Mouse (Mus musculus) left cerebral cortex, adult 11 months (tissue): Measurements from ENCODE around the gene Vcl.

Source experiments
- DNase-seq: peaks from one replicate; pipeline ENCODE4 v3.0.0; 2022; ENCODE audit warnings: low spot score

The Vcl gene

DNA sequence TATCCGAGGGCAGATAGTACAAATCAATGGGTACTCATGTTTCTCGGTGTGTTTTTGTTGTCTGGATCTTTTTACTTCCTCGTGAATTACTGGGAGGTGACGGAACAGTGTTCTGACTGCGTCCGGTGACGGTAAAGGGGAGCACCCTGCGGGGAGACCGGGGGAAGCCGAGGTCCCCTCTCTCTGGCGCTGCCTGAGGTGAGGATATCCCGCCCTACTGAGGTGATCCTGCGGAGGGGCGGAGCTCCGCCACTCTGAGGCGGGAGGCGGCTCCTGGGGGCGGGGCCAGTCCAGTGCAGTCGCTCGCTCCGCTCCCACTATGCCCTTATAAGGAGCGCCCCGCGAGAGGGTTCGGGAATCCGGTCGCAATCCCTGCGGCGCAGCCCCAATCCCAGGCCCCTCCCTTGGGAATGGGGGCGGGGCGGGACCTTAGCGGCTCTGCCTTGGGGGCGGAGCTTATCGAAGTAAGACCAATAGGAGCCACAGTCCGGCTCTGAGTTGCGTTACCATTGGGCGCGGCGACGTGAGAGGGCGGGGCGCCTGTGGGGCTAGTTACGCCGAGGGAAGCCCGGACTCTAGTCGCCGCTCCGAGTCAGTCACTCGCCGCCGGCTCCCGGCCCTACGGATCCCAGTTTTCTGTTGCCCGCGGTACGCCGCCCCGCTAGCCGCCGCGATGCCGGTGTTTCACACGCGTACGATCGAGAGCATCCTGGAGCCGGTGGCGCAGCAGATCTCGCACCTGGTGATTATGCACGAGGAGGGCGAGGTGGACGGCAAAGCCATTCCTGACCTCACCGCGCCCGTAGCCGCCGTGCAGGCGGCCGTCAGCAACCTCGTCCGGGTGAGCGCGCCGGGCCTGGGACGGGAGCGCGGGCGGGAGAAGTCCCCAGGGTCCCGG, at the start of gene Vcl:
Vcl (plus strand) TSS at position 551 of the 898 bp plus-strand sequence.
- peak; percentile 97 for DNase-seq

DNA sequence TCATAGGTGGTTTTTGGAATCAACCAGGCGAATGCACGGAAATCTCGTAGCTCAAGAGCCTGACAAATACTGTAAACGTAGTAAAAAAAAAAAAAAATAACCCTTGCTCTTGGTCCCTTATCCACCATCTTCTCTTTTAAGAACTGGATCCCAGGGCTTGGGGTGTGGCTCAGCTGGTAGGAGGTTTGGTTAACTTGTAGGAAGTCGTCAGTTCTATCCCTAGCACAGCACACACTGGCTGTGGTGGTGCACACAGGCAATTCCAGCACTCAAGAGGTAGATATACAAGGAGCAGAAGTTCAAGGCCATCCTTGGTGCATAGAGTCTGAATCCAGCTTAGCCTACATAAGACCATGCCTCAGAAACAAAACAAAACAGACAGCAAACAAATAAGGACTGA, 44.5 kb upstream of the Vcl start:
- no peak for DNase-seq

DNA sequence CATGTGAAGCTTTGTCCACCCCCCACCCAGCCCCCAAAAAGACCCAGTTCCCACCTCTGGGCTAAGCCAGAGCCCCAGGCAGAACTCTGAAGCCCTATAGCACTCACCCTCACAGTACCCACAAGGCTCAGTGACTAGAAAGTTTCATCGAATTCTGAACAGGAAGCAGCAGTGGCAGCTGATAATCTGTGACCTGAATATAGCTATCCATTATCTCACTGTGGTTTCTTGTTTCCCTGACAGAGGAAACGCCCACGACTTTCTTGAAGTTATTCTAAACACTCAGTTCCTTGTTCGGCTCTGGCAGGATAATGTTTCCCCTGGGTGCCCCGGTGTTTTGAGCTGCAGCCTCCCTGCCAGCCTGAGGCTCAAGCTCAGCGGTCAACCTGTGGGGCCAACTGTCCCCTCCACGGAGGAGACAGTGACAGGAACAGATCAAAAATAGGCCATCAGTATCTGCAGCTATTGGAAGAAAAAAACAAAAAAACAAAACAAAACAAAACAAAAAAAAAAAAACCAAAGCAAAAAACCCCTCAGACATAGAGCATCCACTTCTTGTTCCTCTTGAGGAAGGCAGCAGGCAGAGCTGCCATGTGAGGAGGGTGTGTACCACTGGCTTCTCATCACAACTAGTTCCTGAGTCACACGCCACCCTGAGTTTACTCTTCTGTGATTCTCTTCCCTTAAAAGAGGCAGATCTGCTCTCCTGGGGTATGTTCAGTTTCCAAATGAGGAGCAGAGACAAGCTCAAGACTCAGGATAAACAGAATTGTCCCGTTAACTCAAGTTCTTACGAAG, 43.9 kb upstream of the Vcl start:
- DNase-seq = peak; percentile 7

DNA sequence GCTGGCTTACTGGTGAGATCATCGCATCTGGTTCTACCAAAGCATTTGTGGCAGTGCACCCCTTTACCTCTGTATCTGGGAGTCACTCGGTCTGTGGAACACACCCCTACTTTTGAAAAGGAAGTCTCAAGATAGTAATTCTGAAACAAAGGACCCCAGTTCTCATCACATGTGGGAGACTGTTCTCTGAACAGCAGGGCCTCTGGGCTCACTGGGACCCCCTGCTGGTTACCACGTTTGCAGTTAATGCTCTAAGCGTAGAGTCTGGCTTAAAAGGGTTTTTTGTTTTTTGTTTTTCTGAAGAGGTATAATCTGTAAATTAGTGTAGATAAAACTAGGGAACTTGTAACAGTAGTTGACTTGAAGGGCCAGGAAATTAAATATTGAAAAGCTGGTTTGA, 42.9 kb upstream of the Vcl start:
- DNase-seq = no peak

DNA sequence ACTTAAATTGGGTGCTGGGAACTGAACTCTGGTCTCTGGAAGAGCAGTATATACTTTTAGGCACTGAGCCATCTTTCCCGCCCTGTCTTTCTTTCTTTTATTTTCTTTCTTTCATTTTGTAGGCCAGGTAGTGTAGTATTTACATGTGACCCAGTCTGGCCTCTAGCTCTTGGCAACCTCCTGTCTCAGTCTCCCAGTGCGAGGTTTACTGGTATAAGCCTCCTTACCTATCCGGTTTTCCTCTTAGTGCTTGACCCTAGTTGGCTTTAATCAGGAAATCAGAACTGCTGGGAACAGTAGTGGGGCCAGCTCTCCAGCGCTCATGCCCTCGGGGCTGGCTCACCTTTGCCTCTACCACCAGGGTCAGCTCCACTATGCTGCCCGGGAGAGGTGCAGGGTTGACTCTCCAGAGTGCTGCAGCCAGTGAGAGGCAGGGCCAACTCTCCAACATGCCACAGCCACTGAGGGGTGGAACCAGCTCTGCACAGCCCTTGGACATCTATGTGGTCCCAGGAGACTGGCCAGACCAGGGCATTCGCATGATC, 41.6 kb upstream of the Vcl start:
- no peak for DNase-seq

DNA sequence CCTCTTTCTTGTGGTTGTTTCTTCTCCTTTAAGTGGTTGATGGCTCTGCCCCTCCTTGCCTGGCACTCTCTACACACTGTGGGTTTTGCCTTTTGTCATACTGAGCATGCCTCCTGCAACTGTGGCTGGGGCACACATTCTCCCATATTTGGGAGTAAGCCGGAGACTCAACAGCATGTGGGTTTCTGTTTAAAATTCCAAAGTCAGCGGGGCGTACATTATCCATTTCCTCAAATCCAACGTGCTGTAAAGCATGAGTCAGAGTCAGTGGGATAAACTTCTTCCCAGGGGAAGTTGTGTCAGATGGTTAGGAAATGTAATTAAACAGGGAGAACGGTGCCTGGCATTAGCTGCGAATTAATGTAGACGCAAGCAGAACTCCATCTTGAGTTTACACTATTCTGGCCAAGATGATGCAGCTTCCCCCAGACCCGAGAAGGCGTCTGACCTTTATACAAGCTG, 37.2 kb upstream of the Vcl start:
- DNase-seq = peak; percentile 43

DNA sequence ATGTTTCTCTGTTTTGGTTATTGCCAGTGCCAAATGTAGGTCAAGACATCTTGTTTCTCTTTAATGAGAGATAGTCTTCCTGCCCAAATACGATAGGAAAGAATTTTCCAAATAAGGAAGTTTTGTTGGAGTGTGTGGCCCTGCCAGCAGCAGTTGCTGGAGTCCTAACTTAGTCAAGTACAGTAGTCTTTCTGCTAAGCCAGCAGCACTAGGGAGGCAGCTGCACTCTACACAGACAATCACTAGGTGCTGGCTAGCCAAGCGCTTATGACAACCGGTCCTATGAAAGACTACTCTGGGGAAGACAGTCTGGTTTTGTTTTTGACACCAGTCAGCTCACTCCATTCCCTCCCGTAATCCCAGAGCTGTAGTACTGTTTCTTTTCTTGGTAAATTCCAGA, 35.4 kb upstream of the Vcl start:
- DNase-seq = no peak

DNA sequence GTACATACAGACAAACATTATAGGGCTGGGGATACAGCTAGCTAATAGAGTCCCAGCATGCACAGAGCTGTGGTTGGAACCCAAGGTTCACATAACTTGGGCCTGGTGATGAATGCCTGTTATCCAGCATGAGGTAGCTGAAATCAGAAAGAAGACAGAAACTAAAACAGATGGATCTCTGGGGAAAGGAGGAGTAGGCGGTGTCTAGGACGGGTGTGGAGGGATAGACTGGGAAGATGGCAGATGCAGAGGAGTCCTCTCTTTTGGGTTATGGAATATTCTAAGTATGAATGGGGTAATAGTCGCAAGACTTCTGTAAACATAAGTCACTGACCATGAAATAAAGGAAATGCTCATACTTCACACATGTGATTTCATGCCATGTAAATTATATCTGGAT, 27.9 kb upstream of the Vcl start:
- DNase-seq = no peak

DNA sequence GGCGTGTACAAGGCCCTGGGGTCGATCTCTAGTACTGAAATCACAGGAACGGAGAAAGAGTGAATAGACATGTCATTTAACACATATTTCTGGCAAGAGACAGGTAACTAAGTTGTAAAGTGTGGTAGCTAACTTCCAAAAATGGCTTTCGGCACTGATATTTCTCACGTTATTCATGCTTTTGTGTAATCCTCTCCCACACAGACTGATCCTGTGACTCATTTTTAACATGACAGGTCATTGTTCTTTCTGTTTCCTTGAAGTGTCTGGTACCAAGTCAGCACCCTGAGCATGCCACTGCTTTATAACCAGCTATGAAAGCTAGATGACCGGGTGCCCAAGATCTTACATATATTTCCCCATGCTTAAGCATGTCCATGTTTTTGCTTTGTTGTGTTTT, 26.1 kb upstream of the Vcl start:
- DNase-seq = no peak

DNA sequence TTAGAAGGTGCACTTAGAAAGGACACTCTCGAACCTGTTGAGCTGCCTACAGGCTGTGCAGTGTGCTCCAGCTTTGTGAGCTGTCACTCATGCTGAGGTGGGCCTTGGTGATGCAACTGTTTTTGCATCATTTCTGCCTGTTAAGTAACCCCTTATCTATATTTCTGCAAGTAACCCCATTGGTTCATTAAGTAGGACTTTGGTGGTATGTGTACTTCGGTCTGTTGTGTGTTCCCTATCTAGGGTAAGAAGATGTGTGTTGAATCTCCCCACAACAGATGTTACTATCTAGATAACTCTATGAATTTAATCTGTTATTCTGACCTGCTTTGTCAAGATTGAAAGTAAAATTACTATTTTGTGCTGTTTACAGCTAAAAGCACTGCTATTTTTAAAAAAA, 17.4 kb upstream of the Vcl start:
- no peak for DNase-seq

DNA sequence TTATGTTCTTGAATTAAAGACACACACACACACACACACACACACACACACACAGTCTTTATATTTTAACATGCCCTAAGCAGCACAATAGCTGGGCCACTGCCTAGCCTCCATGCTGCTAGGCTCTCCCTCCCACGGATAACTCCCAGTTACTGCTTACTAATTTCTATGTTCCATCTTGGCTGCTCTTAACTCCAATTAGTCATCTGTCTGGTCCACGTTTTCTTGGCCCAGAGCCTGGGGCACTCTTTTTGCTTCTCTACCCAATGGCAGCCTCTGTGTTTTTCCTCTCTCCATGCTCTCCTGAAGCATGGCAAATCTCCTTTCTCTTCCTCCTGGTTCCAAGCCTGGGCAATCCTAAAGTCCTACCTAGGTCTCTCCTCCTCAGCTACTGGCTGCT, 14.8 kb upstream of the Vcl start:
- no peak for DNase-seq

DNA sequence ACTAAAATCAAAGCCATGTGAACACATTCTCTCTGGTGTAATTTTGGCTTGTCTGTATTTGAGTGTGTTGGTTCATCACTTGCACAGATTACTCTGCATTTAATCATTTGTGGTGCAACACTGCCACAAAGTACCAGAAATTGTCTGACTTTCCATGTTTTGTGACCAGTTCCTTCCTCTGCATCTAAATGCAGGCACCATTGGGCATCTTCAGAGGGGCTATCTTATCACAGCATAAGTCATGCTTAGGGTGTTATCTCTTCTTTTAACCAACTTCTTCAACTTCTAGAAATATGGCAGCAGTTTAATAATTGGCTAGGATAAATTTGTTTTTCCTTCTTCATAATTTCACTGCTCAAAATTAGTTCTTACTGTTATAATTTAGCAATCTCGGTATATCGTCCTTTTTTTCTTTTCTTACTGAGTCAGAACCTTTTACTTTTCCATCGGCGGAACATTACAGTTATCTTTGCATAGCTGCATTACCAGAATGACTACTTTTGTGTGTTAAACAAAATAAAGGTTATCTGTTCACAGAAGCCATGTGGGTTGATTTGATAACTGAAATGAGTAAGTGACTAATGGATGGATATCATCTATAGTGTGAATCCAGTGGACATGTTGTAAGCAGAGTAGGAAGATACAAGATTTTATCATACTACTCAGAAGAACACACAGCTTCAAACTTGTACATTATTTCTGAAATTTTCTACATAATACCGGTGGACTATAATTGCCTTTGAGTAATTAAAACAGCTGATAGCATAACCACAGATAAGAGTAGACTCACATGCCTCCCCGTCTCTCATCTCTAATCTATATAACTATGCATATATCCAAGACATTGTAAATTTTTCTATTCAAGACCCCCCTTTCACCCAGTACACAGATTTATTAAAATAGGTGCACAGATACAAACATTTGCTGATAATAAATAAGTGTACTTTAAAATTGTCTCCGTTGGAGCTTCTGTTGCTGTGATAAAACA, 12.3 kb upstream of the Vcl start:
- no peak for DNase-seq

DNA sequence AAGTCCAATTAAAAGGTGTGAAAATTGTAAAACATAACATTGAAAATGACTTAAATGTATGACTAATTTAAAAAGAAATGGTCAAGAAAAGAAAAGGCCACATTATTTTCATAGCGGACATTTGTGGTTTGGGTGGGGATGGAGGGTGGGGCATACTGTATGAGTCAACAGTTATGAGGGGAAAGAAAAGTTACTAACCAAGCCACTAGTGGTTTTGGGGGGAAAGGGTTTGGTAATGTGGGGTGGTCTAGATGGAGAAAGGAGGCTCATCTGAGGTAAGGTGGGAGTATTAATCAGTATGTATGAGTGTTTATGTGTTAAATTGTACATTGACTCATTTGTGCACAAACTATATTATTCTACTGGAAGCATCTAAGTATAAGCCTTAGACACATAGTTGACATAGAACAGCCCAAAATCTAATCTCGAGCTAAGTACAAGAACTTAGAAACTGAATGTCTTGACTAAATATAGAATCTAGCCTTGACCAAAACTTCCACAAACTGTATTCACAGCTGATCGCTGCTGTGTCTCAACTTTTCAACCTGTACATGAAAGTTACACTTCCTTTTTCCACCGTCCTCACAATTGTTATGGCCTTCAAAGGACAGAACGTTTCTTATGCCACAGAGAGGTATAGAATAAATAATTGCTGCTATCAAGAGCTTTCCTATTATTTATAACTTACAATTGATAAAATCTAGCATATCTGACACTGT, 5.0 kb upstream of the Vcl start:
- DNase-seq = no peak

DNA sequence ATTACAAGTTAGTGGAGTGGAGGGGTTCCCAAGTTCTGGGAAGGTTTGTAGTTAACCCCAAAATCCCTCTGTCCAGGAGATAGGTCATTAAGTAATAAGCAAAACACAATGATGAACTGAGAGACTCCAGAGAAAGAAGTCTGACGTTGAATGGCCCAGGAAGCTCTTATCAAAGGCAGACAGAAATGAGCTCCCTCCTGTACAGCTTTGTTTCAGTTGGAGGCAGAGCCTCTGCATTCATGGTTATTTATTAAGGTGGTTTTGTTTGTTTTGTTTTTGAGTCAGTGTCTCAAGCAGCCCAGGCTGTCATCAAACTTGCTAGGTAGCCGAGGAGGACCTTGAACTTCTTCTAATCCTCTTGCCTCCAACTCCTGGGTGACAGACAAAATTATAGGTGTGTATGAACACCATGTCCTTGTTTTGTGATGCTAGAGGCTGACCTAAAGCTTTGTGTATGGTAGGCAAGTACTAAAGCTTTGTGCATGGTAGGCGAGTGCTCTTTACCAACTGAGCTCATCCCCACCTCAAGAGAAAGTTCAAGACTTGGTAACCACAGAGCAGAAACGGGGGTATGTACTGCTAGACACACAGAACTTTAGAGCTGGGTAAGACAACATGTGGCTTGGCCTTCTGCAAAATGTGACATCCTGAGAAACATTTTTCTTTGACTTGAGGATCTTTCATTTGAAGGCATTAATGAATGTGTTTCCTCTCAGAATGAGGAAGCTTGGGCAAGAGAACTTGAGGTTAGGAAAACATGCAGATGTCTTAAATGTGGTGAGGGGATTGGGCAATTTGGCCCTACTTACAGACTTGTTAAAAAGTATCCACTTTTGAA, 1.5 kb upstream of the Vcl start:
- no peak for DNase-seq

DNA sequence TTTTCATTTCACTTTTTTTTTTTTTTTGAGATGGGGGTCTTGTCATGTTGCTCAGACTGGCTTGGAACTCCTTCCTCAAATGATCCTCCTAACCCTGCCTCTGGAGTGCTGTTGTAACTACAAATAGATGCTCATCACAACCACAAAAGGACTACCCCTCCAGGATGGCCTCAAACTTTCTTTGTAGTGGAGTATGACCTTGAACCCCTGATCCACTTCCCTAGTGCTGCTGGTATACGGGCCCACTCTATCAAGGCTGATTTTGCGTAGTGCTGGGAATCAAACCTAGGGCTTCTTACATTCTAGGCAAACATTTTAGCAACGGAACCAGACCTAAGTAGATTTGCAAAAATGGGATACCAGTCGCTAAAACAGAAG, 901 bp upstream of the Vcl start:
- no peak for DNase-seq

DNA sequence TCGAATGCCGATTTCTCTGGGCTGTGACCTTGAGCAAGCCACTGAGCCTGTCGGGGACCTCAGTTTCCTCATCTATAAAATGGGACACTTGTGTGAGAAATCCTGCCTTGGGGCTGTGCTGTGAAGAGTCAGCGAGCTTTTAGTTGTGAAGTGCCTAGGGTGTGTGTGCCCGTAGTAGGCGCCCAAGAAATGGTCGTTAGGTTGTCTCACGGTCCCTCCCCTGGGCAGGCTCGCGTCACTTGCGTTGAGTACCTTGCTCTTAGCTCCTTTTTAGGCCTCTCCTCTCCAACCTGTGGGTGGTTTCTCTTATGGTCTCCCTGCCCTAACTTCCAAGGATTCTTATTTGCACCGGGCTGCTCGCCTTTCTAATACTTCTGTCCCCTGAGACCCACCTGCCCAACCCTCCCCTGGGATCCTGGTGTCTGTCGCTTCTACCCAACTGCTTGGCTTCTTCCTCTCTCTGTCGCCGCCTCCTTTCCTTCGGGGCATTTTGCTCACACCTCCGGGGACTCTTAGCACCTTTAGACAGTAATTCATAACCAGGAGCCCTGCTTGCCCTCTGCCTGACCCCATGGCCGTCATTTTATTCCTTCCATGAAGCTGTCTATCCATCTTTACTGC, 726 bp downstream of the Vcl start:
- DNase-seq = no peak

DNA sequence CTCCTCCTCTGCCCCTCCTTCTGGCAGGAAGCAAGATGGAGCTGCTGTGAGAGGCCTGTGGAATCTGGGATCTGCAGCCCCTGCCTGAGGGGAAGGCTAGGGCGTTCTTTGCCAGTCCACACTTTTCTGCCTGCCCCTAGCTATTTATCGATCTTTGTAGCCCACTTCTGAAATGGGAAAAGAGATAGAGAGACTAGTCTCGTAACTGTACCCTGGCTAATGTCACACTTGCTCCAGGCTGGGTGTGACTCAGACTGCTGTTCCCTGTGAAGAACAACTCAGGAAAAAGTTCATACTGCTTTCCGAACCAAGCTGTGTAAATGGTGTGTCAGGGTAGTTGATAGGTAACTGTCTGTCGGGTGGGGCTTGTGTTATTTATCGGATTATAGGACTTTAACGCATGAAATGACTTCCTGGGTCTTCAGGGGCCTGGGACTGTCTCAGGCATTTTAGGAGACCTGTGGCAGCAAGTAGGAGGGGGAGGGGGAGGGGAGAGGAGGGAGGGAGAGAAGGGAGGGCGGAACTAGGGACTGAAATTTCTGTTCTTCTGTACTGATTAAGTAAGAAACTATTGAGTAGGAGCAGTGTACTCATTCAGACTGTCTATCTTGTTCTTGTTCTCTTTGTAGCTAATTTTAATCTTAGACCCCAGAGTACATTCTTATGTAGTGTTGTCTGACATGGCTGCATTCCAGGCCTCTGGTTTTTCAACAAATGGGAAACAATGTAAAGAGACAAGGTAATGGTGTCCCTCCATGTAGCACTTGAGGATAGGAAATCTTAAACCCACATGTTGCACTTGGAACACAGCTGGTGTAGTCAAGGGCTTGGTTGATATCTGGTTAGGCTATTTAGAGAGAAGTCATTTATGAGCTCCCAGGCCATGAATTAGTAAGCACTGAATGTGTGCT, 1.5 kb downstream of the Vcl start:
- DNase-seq = no peak

DNA sequence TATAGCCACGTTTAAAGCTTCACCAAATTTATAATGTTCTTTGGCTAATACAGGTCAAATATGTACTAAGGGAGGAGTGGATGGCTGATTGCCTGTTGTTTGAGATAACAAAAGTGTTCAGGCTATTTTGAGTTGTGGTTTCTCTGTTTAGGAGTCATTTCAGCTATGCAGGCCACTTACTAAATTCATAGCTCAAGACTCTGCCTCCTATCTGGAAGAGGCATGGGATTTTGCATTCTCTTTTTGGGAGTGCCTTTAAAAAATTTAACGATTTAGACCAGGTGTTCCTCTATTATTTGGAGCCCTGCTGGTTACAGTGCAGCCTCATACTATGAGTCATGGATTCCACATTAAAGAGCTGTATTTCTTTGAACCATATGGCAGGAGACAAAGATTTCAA, 9.2 kb downstream of the Vcl start:
- no peak for DNase-seq

DNA sequence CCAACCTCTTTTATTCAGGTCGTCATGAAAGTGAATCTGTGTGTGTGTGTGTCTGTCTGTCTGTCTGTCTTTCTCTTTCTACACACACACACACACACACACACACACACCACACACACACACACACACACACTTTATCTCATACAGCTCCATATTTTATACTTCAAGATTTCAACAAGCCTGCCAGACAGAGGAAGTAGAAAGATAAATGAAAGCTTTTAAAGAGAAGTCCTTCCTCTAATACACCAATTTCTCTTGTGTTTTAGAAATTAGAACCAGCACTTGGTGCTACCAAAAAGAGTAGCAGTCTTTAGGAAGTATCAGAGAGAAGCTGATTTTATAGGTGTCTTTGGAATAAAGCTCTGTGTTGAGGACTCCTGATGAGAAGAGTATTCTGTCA, 9.7 kb downstream of the Vcl start:
- DNase-seq = no peak
